Mouse (Mus musculus) mature B cell (primary cell): ENCODE data around the gene Rab34.

Source experiments
- in situ Hi-C: fragments of 300-500 bp; cut with MboI; formaldehyde crosslinking; loops from 2 replicates; pipeline ENCODE4 v1.14.3; 2019

Rab34 gene

DNA sequence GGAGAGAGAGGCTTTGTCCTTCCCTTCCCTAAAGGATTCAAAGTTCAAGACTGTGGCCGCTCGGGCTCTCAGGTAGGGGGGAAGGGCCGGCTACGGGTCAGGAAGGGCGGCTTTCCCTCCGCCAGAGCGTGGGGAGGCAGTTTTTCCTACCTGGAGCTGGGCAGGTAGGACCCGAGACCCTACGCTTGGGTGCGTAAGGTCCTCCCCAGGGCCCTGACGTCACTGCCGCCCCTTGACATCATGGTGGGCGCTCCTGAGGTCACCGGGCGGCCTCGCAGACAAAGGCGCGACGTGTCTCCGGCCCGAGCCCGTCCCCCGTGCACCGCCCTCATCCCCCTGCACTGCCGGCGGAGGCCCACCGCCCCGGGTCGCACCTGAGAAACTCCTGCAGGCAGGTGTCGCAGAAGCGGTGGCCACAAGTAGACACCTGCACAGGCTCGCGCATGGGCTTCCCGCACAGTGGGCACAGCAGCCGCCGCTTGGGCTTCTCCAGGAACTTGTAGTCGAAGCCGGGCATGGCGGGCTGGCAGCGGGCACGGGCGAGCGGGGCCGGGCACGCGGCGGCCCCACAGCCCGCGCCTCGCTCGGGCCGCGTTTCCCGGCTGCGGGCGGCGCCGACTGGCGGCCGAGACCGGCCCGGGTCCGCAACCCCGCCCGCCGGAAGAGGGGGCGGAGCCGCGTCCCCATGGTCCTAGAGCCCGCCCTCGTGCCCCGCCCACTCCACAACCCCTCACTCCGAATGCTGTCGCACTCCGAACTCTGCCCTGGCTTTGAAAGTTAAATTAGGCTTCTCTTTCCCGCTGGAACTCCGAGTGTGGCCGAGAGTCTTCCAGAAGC, 23.1 kb upstream of the Rab34 start, which contains the start of gene Traf4:
Traf4 (minus strand) TSS at position 666 of the 837 bp plus-strand sequence.
- in situ Hi-C loops: no loop called here

DNA sequence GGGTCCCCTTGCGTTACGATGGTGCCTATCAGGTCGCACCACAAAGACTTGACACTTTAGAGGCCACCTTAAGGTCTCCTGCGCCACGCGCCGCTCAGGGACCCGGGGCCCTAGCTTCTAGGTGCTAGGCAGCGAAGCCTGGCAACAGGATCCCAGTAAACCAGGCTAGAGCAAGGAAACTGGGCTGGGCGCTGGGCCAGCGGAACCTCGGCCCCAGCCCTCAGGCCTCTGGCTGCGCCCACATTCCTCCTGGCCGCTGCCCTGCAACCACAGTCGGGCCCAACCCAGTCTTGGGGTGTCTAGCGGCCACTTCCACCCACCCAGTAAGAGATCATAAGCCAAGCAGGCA, 22.5 kb upstream of the Rab34 start:
- in situ Hi-C loops: no loop called here

DNA sequence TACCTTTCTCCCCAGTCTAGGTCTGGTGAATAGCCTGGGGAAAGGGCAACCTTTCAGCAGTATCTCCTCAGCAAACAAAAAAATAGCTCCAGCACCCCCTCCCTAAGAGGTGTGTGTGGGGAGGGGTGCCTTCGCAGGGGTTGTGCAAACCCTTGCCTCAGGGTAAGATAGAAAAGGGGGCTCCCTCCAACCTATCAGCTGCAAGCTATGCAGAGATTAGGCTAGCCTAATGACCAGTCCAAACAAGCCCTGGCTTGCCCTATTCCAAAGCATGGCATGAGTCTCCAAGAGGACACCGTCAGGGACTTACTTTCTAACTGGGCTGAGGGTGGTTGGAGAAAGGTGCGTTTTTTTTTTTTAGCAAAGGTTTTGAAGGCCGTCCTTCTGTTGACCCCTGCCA, 22.1 kb upstream of the Rab34 start:
- in situ Hi-C loops: no loop called here

DNA sequence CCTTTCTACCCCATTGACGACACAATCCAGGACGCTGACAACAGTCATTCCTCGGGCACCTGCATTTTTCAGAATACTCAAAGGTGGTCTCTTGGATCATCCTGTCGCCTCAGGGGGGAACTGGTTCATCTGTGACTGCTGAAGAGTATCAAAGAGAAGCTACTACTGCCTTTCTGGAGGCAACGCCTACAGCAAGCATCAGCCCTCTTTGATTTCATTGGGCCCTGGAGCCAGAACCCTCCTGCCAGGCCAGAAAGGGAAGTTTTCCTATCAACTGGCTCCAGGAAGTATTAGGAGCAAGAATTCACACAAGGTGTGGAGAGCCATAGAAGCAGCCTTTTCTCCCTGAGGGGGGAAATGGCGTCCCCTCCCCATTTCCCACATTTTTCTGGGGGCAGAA, 21.6 kb upstream of the Rab34 start:
- in situ Hi-C loops: no loop called here

DNA sequence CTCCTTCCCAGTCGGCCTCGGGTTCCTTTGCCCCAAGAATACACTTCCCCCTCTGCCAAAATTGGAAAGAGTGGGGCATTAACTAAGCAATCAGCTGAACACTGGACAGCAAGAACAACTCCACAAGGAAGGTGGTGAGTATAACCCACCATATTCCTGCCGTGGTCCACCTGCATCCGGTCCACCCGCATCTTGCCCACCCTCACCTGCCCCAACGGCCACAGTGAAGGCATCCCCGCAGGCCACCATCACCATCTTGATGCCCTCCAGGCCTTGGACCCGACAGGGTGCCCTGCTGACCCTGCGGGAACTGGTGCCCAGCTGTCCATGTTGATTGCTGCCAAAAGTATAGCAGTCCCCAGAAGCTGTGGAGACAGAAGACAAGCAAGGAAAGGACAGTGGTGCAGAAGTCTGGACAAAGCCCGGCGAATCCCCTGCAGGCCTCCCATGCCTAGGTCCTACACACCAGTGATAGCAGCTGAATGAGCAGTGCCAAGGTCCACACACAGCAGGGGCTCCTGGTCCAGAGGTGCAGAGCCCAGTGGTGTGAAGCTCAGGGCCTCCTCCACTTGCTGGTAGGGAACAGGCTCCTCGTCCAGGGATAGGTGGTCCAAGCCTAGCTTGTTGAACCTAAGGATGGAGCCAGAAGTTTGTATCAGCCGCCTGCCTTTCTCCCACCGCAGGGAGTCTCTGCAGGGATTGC, 20.8 kb upstream of the Rab34 start:
- in situ Hi-C loops: no loop called here

DNA sequence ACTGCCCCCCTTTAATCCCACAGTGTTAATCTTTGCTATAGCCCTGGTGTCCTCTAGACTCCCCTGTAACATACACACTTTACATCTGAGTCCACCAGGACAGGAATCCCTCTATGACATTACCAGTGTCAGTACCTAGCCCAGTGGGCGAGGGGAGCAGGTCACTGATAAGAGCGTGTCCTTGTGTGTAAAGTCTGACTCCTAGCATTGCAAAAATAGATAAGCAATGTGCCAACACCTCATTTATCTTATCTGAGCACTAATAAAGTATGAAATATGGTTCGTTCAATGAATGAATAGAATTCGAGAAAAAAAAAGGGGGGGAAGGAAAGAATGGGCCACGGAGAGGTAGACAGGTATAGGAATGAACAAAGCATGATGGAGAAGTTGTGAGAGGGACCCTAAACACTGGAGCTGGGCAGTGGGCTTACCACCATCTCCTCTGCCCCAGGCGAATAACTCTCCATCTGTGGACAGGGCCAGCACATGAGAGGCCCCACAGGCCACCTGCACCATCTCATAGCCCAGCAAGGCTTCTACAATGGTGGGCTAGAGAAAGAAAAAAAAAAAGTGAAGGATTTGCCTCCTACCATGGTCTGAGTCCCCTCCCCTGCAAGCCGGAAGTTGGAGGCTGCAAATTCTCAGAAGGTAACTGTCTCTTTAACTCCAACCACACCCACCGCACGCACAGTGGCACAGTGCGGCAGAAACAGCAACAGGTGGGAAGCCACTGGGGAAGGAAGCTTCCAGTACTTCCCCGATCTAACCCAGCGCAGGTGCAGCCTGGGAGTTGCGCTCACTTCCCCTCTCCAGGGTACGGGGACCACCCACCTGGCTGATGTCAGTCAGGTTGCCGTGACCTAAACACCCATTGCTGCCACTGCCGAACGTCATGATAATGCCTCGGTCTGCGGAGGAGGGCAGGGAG, 19.4 kb upstream of the Rab34 start:
- in situ Hi-C loops: no loop called here

DNA sequence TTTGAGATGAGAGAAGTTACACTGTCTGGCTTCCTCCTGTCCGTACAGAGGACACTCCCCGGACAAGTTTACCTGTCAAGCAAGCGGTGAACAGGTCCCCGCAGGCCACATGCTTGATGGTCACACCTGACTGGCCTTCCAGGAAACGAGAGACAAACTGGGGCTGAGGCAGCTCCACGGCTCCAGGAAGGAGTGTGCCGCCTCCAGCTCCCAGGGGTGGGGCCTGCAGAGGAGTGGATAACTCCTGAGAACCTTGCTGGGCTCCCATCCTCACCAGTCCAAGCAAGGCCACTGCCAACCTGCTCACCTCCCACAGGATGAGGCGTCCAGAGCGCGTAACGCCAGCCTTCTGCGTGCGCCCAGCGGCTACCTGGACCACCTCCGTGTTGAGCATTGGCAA, 17.9 kb upstream of the Rab34 start:
- in situ Hi-C loops: no loop called here

DNA sequence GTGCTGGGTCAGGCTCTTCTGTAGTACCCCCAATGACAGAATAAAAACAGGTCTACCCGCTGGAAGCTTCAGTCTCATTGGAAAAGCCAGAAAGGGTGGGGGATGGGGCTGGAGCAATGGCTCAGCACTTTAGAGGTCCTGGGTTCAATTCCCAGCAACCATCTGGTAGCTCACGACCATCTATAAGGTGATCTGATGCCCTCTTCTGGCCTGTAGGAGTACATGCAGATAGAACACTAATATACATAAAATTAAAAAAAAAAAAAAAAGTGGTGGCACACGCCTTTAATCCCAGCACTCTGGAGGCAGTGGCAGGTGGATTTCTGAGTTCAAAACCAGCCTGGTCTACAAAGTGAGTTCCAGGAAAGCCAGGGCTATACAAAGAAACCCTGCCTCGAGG, 16.9 kb upstream of the Rab34 start:
- in situ Hi-C loops: no loop called here

DNA sequence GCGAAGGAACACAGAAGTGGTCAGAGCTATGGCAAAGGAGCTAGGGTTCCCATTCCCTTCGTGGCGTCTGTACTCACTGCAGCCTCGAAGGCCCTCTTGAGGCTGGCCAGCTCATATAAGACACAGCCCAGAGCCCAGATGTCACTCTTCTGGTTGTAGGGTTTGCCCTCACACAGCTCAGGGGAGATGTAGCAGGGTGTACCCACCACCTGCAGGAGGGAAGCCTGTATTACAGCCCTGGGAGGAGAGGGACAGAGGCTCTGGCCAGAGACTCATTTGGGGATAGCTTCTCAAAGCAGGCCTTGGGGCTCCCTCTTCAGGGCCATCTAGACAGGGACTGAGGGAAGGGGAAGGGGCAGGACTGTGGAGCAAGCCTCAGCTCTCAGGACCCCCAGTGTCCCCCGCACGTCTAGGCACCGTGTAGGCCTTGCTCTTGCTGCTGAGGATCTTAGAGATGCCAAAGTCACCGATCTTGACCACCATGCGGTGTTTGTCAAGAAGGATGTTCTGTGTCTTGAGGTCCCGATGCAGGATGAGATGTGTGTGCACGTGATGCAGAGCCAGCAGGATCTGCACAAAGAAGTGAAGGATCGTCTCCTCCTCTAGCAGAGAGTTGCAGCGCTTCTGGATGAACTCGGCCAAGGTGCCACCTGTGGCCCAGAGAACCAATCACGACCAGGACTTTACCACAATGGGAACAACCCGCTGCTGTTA, 16.0 kb upstream of the Rab34 start:
- in situ Hi-C loops: no loop called here

DNA sequence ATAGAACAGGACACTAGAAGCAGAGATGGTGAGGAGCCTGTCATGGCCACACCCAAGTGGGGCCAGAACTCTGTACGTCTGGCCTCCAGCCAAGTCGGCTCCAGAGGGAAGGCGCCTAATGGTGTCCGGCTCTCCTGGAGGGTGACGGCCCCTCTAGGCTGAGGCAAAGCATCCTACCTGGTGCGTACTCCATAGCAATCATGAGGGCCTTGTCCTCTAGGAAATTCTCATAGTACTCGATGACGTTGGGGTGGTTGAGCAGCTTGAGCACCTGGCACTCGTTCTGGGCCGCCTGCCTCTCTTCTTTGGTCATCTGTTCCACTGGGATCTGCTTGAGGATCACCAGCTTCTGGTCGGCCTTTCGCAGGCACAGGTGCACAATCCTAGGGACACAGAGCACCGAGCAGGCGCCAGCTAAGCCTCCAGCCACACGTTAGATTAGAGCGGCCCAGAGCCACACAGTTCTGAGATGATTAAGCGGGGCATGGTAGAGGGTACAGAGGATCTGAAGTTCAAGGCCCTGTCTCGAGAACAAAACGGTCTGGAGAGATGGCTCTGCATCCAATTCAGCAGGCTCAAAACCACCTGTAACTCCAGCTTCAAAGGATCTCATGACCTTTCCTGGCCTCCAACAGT, 15.4 kb upstream of the Rab34 start:
- in situ Hi-C loops: no loop called here

DNA sequence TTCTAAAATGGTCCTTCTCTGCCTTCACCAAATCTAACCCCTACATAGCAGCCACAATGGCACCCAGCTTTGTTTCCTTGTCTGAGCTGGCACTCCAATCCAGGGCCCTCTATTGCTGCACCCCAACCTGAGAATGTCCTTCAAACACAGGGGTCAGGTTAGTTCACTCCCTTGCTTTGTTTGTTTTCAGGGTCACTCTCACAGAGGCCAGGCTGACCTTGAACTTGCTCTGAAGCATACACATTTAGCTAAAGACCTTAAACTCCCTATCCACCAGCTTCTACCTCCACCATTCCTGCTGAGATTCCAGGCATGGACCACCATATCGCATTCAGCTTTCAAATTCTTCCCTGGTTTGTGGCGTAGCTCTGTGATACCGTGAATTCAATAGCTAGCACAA, 13.7 kb upstream of the Rab34 start:
- in situ Hi-C loops: no loop called here

DNA sequence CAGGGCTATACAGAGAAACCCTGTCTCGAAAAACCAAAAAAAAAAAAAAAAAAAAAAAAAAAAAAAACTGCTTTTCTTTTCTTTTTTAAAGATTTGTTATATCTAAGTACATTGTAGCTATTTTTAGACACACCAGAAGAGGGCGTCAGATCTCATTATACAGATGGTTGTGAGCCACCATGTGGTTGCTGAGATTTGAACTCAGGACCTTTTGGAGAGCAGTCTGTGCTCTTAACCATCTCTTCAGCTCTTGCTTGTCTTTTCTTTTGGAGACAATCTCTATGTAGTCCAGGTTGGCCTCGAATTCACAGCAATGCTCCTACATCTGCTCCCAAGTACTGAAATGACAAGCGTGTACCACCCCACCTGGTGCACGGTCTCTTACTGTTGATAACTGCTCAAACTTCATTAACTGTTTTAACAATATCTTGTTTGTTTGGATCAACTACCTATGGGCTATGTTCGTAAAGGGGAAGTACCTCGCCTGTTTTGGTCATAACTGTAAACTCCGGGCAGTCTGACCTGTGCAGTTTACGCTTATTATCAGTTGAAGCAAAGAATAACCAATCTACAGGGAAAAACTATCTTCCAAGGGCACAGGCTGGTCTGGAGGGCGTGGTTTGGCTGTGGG, 12.3 kb upstream of the Rab34 start:
- in situ Hi-C loops: no loop called here

DNA sequence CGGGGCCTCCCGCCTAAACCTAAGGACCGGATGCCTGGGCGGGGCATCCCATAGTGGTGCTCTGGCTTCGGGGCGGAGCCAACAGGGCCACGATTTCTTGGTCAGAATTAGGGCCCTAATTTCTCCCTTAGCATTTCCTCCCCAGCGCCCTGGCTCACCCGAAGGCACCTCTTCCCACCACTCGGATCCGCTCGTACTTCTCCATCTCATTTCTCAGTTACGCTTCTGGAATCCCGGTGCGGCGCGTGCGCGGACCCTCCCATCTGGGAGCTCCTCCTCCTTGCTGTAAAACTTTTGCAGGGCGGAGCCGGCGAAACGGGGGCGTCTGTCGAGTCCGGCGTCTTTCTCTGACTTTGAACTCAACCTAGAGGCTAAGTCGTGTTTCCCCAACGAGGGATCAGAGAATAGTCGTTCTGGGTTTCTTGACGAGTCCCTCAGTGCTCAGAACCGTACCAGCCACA, 11.8 kb upstream of the Rab34 start, which contains the start of the genes Nek8 and Tlcd1:
Nek8 (minus strand) TSS at position 274 of the 461 bp plus-strand sequence.
Tlcd1 (plus strand) TSS at position 310 of the 461 bp plus-strand sequence.
- in situ Hi-C loops: no loop called here

DNA sequence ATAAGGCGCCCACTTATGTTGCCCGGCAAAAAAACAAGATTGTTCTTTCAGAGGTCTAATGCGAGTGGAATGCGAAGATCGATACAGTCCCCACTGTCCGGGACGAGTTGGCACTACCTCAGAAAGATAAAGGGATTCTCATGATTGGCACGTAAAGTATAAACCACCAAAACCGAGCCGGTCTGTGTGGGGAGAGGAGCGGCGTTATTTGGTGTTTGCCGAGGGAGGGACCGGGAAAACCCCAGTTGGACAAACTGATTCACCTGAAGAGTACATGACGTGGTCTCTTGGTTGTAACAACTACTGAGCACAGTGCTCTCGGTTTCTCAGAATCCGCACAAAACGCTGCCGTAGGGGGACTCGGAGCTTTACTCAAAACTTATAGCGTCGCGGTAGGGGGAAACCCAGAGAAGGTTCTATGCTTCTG, 11.3 kb upstream of the Rab34 start:
- in situ Hi-C loops: no loop called here

DNA sequence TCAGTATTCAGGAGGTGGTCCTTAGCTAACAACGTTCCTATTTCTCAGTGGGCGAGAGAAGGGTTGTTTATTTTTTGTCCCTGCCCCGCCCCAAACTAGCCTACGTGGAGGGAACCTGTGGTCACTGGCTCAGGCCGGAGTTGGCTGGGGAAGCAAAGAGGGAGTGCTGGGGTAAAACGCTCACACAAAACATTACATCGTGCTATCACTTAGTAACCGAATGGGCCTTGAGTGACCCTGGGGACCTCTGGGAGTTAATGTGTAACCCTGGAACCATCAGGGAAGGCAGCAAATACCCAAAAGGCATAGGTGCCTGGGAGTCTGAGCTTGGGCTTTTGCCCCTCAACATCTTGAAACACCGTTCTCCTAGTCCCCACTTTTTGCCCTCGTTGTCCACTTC, 10.8 kb upstream of the Rab34 start:
- in situ Hi-C loops: no loop called here

DNA sequence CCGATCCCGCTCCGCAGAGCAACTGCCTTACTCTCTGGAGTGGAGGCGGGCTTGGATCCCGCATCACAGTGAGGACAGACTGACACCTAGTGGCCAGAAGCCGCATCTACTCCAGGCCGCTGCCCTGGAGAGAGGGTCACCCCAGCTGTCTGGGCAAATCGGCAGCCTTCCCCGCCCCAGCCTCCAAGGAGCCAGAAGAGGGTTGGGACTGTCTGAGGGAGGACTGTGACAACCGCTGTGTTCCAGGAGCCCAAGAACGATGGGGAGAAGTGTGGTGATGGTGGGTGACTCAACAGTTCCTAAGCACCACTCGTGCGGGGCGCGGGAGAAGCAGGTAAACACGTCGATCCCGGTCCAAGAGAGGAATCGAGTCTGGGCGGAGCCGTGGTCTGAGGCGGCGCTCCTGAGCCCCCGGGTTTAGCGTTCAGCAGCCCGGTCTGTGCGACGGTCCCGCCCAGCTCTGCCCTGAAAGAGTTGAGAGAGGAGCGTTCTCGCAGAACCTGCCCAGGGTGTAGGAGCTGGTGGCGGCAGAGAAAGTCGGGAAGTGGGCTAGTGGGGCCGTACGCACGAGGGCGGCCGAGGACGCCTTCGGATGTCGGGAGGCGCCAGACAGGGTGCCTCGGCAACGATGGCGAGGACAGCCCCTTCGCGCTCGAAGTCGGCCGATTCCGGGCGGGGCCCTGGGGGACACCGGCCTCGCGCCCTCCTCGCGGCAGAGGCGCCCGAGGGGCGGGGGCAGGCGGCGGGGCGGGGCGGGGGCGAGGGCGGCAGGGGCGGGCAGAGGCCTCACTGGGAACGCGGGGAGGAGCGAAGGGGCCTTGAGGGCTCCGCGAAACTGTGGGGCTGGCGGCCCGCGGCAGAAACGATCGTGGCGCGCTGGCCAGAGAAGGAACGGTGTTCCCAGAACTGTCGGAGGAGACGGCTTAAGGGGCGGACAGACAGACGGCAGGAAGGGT, 10.0 kb upstream of the Rab34 start:
- in situ Hi-C loops: no loop called here

DNA sequence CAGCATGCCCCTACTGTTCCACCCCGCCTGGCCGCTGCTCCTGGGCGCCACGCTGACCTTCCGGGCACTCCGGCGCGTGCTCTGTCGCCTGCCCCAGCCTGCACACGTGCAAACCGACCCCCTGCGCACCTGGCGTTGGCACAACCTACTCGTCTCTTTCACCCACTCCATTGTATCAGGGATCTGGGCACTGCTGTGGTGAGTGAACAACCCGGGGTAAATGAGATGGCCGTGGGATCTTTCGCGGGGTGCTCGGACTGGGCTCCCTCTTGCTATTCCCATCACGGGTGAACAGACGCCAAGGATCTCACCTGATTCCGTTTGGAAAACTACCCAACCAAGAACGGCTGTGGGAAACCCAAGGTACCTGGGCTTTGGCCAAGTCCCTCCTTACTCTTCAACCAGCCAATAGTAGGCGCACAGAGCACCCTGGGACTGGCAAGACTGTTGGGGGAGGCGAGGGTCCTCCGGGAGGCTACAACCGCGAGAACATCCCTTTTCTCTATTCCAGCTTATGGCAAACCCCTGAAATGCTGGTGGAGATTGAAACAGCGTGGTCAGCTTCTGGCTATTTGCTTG, 9.3 kb upstream of the Rab34 start:
- in situ Hi-C loops: no loop called here

DNA sequence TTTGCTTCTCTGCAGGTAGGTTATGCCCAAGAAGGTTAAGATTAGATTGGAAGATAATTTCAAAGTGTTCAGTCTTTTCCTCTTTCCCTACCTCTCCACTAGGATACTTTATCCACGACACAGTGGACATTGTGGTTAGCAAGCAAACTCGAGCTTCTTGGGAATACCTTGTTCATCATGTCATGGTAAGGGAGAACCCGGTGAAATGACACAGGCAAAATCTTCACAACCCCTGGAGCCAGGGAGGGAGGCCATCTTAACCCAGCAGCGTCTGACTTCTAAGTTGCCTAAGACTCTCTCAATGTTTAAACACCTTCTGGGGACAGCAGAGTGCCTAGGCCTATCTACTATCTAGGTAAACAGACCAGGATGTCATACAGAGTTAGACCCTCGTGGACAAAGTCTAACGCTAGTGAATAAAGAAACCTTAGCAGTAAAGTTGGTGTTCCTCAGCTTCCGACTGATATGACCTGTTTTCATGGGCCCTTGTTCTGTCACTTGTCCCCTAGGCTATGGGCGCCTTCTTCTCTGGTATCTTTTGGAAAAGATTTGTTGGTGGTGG, 8.7 kb upstream of the Rab34 start:
- in situ Hi-C loops: no loop called here
